Mouse (Mus musculus) erythroblast, embryonic 14.5 days (primary cell): Measurements from ENCODE around the gene Il11.

Source experiments
- GATA1 ChIP-seq: IDR thresholded peaks from 2 replicates; pipeline ENCODE4 v1.6.1; 2012; ENCODE audit warnings: low read length, inconsistent platforms, mixed read lengths
- TAL1 ChIP-seq: IDR thresholded peaks from 3 replicates; pipeline ENCODE4 v1.6.1; 2012; ENCODE audit warnings: low read length, inconsistent platforms, mixed read lengths

GRCm38 (mm10) chr7:4739544-4740275, 42.9 kb downstream of the Il11 start, which contains the start of gene Kmt5c:
- TF ChIP-seq GATA1 (no peak), TAL1 (no peak)
